Mouse (Mus musculus) hindbrain, embryonic 16.5 days (tissue): ENCODE results near the gene Lif. TPM values are rescaled to one million over a fixed set of nuclear protein-coding genes. Genes with fewer than 3 reads are reported as not detected.
A peak's percentile ranks its signal among the peaks of the same experiment; 100 is the strongest.

Experiments
- ATAC-seq: fragments of 200-750 bp; cut with Nextera tagmentation; 2 replicates; pipeline ENCODE4 v1.8.0; 2017; ENCODE audit warnings: moderate TSS enrichment, moderate library complexity
- H3K27ac ChIP-seq: fragments of 300-500 bp; sonication (generic); 2 replicates; pipeline ENCODE4 v1.5.1; 2014; ENCODE audit warnings: low read depth, mild to moderate bottlenecking, control low read depth, low read length, moderate library complexity
- H3K27me3 ChIP-seq: fragments of 300-500 bp; sonication (generic); replicated peaks from 2 replicates; pipeline ENCODE4 v1.6.1; 2014; ENCODE audit warnings: low read length; ENCODE audit not compliant: control insufficient read depth, insufficient read depth
- H3K36me3 ChIP-seq: fragments of 300-500 bp; sonication (generic); 2 replicates; pipeline ENCODE4 v1.6.1; 2014; ENCODE audit warnings: mild to moderate bottlenecking, low read length, moderate library complexity, mixed read lengths; ENCODE audit not compliant: control insufficient read depth, insufficient read depth
- H3K4me1 ChIP-seq: fragments of 300-500 bp; sonication (generic); 2 replicates; pipeline ENCODE4 v1.6.1; 2014; ENCODE audit warnings: low read depth, low read length; ENCODE audit not compliant: control insufficient read depth, insufficient read depth
- H3K4me2 ChIP-seq: fragments of 300-500 bp; sonication (generic); 2 replicates; pipeline ENCODE4 v1.6.1; 2014; ENCODE audit warnings: mild to moderate bottlenecking, low read length, control low read depth, moderate library complexity
- H3K4me3 ChIP-seq: fragments of 300-500 bp; sonication (generic); 2 replicates; pipeline ENCODE4 v1.5.1; 2014; ENCODE audit warnings: mild to moderate bottlenecking, low read length, control low read depth, moderate library complexity
- H3K9ac ChIP-seq: fragments of 300-500 bp; sonication (generic); 2 replicates; pipeline ENCODE4 v1.6.1; 2014; ENCODE audit warnings: low read depth, mild to moderate bottlenecking, control low read depth, low read length, moderate library complexity
- H3K9me3 ChIP-seq: fragments of 300-500 bp; sonication (generic); 2 replicates; pipeline ENCODE4 v1.6.1; 2014; ENCODE audit warnings: mild to moderate bottlenecking, low read length, moderate library complexity; ENCODE audit not compliant: control insufficient read depth
- WGBS: fragments of 180-500 bp; shearing (Covaris S2); extraction: QIAGEN DNeasy Blood & Tissue Kit; methylation state at CpG from one replicate; pipeline ENCODE4 v1.1.7; 2014; 5-methylcytosine and 5-hydroxymethylcytosine counted together
- polyA plus RNA-seq: library from polyadenylated mRNA; unstranded; fragments of >200 nt; fragmentation: Nextera tagmentation; extraction: Ambion mirVana; gene quantifications from 2 replicates; pipeline ENCODE4 v1.2.1, GENCODE M21; 2015

The Lif gene
- polyA plus RNA-seq, 1 experiment from 2014 or later = 0.05 TPM

DNA sequence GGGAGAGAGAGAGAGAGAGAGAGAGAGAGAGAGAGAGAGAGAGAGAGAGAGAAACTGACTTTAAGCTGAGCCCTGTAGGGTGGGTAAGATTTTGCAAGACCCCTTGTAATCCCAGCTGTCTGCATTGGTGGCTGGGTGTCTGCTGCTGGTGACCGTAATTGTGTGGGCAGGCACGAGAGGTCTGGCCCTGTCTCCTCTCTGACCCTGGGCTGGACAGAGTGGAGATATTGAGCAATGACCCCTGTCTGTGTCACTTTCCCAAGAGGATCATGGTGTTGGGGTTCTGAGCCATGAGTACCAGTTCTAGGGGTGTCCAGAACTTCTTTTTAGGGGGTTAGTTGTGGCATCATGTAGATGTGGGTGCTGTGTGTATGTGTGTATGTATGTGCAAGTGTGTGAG lies 33.1 kb upstream of the Lif start:
- Histone ChIP-seq H3K4me2 (no peak overlapping the region), H3K9ac (no peak overlapping the region), H3K27ac (no peak overlapping the region), H3K4me3 (no peak overlapping the region), H3K36me3 (no peaks in the 10 kb centered on the region), H3K27me3 (no peaks in the 10 kb centered on the region), H3K9me3 (no peaks in the 10 kb centered on the region), H3K4me1 (peaks cover 2% of the 10 kb centered on the region; the same call in 1 of the 2 replicates)
- 61% methylated on average over 2 of the region's 2 CpGs for WGBS
- ATAC-seq = no peak

DNA sequence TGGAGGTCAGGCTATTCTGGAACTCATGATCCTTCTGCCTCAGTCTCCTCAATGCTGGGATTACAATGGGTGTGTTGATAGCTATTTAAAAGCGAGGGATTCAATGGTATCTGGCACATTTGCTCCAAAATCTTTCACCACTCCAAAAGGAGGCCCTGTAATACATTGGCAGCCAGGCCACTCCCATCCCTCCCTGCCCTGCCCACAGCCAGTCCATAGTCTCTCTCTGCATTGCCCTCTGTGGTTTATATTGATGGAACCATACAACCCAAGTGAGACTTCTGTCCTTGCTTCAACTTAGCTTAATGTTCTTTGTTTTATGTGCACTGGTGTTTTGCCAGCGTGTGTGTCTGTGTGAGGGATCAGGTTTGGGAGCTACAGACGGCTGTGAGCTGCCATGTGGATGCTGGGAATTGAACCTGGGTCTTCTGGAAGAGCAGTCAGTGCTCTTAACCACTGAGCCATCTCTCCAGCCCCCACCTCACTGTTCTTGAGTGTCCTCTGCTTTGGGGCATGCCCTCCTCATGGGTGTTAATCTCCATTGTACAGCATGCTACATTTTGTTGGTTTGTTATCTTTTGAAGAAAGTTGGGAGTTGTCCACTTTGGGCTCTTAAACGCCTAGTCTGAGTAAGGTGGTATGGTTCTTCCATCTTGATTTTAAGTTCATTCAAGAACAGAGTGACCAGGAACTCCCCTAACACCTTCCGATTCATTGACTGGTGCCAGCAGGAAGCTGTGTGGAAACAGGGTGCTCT lies 30.6 kb upstream of the Lif start:
- H3K9me3 ChIP-seq = no peaks in the 10 kb centered on the region
- H3K36me3 ChIP-seq = no peaks in the 10 kb centered on the region
- no peak for ATAC-seq
- H3K9ac ChIP-seq = no peak overlapping the region
- peaks cover 2% of the 10 kb centered on the region; the same call in 1 of the 2 replicates for H3K4me1 ChIP-seq
- H3K27ac ChIP-seq = no peak overlapping the region
- 85% methylated on average over 5 of the region's 5 CpGs for WGBS
- H3K27me3 ChIP-seq = no peaks in the 10 kb centered on the region
- no peak overlapping the region for H3K4me2 ChIP-seq
- no peak overlapping the region for H3K4me3 ChIP-seq

DNA sequence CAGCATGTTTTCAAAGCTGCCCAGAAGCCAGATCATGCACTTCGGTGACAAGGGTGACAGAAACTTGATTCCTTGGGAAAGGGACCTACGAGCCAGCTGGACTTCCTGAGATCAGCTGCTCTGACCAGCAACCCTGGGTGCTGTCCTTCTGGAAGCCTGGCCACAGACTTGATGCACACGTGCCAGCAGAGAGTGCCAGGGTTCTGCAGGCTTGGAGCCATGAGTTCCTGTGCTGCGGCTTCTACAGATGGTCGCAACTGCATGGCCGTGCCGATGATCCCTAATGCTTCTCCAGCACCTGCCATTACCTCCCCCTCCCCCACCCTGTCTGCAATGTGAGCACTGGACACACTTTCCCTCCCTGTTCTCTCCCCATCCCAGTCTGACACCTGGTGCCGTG lies 28.9 kb upstream of the Lif start:
- no peak overlapping the region for H3K4me2 ChIP-seq
- peak; percentile 77; the same call in 1 of the 2 replicates for ATAC-seq
- 51% methylated on average over 8 of the region's 8 CpGs for WGBS

DNA sequence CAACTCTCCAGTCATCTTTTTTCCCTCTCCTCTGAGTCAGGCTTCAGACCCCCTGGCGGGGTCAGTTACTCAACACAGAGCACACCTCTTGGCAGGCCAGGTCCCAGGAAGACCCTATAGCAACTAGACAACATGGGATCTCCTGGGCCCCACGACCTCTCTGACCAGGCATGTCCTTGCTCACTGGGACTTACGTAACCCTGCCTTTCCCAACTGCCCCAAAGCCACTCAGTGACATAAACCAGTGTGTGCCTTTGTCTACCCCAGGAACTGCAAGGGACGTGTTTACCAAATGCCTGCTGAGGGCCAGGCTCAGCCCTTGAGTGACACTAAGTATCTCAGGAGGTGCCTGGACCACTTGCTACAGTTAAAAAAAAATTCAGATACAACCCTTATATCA lies 27.5 kb upstream of the Lif start:
- H3K4me1 ChIP-seq = peaks cover 2% of the 10 kb centered on the region; the same call in 1 of the 2 replicates
- H3K27ac ChIP-seq = no peak overlapping the region
- no peak for ATAC-seq
- no peak overlapping the region for H3K4me2 ChIP-seq
- H3K9ac ChIP-seq = no peak overlapping the region
- H3K36me3 ChIP-seq = no peaks in the 10 kb centered on the region
- 78% methylated on average over 4 of the region's 4 CpGs for WGBS
- no peaks in the 10 kb centered on the region for H3K27me3 ChIP-seq
- H3K9me3 ChIP-seq = no peaks in the 10 kb centered on the region
- no peak overlapping the region for H3K4me3 ChIP-seq

More for the DNA sequence above, 28.9 kb upstream of the Lif start:
- no peaks in the 10 kb centered on the region for H3K27me3 ChIP-seq
- H3K9me3 ChIP-seq = no peaks in the 10 kb centered on the region
- peaks cover 2% of the 10 kb centered on the region; the same call in 1 of the 2 replicates for H3K4me1 ChIP-seq
- H3K36me3 ChIP-seq = no peaks in the 10 kb centered on the region
- no peak overlapping the region for H3K27ac ChIP-seq
- no peak overlapping the region for H3K9ac ChIP-seq
- H3K4me3 ChIP-seq = no peak overlapping the region

DNA sequence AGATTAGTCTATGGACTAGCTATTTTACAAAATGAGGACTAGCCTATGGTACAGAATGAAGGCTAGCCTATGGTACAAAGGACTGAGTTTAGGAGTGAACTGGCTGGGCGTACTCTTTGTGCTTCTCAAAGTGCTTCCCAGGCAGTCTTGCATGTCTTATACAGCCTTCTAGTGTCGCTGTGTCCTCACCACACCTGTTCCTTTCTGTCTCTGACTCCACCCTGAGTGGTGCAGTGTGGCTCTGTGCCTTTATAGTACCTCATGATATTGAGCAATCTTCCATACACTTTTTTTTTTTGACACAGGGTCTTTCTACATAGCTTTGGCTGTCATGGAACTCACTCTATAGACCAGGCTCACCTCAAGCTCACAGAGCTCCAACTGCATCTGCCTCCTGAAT lies 25.9 kb upstream of the Lif start:
- ATAC-seq = no peak
- peaks cover 2% of the 10 kb centered on the region; the same call in 1 of the 2 replicates for H3K4me1 ChIP-seq
- no peak overlapping the region for H3K9ac ChIP-seq
- no peak overlapping the region for H3K27ac ChIP-seq
- WGBS = 89% methylated on average over 2 of the region's 2 CpGs
- no peaks in the 10 kb centered on the region for H3K9me3 ChIP-seq
- no peaks in the 10 kb centered on the region for H3K36me3 ChIP-seq
- H3K4me3 ChIP-seq = no peak overlapping the region
- no peaks in the 10 kb centered on the region for H3K27me3 ChIP-seq
- H3K4me2 ChIP-seq = no peak overlapping the region

DNA sequence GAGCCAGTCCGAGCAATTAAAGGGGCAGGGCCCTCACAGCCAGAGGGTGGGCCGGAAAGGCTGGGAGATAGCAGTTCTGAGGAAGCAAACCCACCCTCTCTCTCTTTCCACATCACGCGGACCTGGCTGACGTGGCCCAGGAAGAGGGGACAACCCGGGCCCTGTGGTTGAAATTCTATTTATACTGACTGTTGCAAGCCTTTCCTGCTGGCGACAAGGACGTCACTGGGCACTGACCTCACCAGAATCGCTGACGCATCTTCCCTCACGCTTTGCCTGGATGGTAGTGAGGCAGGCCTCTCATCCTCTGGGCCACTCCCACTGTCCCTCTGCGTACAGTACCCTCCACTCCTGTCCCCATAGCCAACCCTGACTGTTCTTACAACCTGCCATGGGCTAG lies 24.7 kb upstream of the Lif start:
- Histone ChIP-seq H3K9ac (no peak overlapping the region), H3K4me1 (peaks cover 2% of the 10 kb centered on the region; the same call in 1 of the 2 replicates), H3K9me3 (no peaks in the 10 kb centered on the region), H3K27ac (no peak overlapping the region), H3K36me3 (no peaks in the 10 kb centered on the region), H3K4me2 (no peak overlapping the region), H3K27me3 (no peaks in the 10 kb centered on the region), H3K4me3 (no peak overlapping the region)
- no peak for ATAC-seq
- 67% methylated on average over 12 of the region's 12 CpGs for WGBS

DNA sequence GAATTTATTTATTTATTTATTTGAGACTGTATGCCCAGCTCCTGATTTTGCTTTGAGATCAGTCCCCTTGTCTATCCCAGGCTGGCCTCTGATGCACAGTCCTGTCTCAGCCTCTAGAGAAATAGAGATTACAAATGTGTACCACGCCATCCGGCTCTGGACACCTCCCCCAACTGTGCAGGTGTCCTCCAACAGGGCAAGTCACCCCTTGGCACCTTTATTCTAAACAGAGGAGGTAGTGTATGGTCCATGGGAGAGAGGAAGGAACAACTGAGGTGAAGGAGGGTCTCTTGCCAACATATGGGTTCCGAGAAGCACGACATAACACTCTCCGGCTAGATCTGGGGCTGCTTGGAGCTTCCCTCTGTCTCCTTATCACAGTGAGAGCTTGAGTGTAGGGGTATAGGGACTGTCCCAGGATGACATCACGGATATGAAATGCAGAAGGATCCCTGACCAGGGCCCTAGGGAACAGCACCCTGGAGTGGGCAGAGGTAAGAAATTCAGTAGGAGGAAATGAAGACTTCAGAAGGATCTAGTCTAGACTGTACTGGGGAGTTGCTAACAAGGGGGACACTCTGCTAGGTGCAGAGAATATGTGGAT lies 22.2 kb upstream of the Lif start:
- no peak overlapping the region for H3K9ac ChIP-seq
- H3K36me3 ChIP-seq = no peaks in the 10 kb centered on the region
- no peaks in the 10 kb centered on the region for H3K4me1 ChIP-seq
- no peak overlapping the region for H3K27ac ChIP-seq
- H3K4me2 ChIP-seq = no peak overlapping the region
- no peaks in the 10 kb centered on the region for H3K27me3 ChIP-seq
- no peak for ATAC-seq
- H3K4me3 ChIP-seq = no peak overlapping the region
- H3K9me3 ChIP-seq = peaks cover 4% of the 10 kb centered on the region
- 92% methylated on average over 6 of the region's 6 CpGs for WGBS

DNA sequence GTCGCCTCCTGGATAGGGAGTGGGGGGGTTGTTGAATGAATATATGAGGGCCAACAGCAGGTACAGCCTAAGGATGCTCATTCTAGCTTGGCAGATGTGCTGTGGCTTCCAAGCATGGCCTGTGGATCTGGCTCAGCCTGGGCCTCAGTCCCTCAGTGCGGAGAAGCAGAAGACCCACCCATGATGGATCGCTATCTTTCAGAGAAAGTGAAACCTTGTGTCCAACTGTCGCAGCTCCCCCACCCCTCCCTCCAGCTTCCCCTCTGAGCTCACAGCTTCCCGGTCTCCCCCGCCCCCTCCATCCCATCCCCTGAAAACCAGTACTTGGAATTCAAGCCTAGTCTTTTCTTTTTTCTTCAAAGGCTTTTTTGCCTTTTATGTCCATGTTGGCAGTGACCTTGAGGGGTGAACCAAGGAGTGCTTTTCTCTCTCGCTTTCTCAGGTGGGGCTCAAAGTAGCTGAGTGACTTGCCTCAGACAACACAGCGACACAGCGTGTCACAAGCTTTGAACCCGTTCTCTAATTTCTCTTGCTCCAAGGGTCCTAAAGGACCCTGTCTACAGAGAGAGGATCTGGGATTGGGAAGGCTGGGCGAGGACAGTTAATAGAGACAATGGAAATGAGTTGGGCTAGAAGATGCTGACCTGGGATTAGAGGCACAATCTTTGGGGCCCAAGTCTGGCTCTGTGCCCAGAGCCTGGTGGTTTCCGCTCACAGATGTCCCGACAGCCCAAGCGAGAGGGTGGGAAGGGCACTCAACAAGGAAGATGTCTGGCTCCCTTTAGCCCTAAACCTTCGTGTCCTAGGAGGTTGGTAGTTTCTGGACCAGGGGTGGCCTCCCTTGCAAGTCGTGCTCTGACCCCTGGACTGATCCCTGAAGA lies 21.5 kb upstream of the Lif start, which contains the start of gene Osm:
TSS of gene Osm (plus strand) at position 756 of the 881 bp plus-strand sequence.
- WGBS = 76% methylated on average over 16 of the region's 16 CpGs

More for the DNA sequence above, 21.5 kb upstream of the Lif start, which contains the start of gene Osm:
- H3K4me2 ChIP-seq = no peak within 1 kb of the TSS
- H3K36me3 ChIP-seq = no peaks in the 10 kb centered on the region
- H3K27me3 ChIP-seq = no peaks in the 10 kb centered on the region
- no peak for ATAC-seq
- H3K4me1 ChIP-seq = no peaks in the 10 kb centered on the region
- no peak within 1 kb of the TSS for H3K9ac ChIP-seq
- peaks cover 4% of the 10 kb centered on the region for H3K9me3 ChIP-seq
- H3K27ac ChIP-seq = no peak within 1 kb of the TSS
- no peak within 1 kb of the TSS for H3K4me3 ChIP-seq
